Comparison of ENCODE assay signal across 21 mouse cellular contexts in genomic region chr7:74942146-74942545, GRCm38 (mm10).
DNase-seq lines count a peak whose midpoint lies in the region; ATAC-seq and TF ChIP-seq lines count a peak whose summit lies in the region.
"Had no signal": no experiment of that assay in that cellular context is flagged by ENCODE, and none has a peak within 500 bp of the region (broad histone marks: within the 10 kb centered on the region; RNA-seq: fewer than 3 reads in every experiment).

No protein-coding gene starts in this region.

- H3K9ac ChIP-seq in kidney, postnatal 0 days (ENCODE audit: low read depth, low read length), result no peak overlapping the region
- no peak overlapping the region for H3K9ac ChIP-seq in midbrain, postnatal 0 days (replicated peaks; ENCODE audit: low read length, poor library complexity, severe bottlenecking)
- H3K9ac ChIP-seq in midbrain, embryonic 11.5 days (ENCODE audit: low read length), result no peak overlapping the region
- H3K9ac ChIP-seq: forebrain, embryonic 12.5 days; heart, embryonic 13.5 days; lung, embryonic 15.5 days; stomach, embryonic 15.5 days had no signal

- H3K27me3 ChIP-seq in kidney, postnatal 0 days (ENCODE audit: insufficient read depth, low read length), result no peaks in the 10 kb centered on the region
- H3K27me3 ChIP-seq in midbrain, postnatal 0 days (ENCODE audit: insufficient read depth, low read length), result no peaks in the 10 kb centered on the region
- no peaks in the 10 kb centered on the region for H3K27me3 ChIP-seq in midbrain, embryonic 11.5 days (ENCODE audit: control insufficient read depth, insufficient read depth, low read length)
- H3K27me3 ChIP-seq: forebrain, embryonic 12.5 days; heart, embryonic 13.5 days; lung, embryonic 15.5 days; megakaryocyte, embryonic 14.5 days; stomach, embryonic 15.5 days had no signal

- H3K36me3 ChIP-seq in kidney, postnatal 0 days (ENCODE audit: insufficient read depth, low read length), result no peaks in the 10 kb centered on the region
- H3K36me3 ChIP-seq in midbrain, postnatal 0 days (ENCODE audit: insufficient read depth, low read length), result no peaks in the 10 kb centered on the region
- H3K36me3 ChIP-seq in midbrain, embryonic 11.5 days (ENCODE audit: control insufficient read depth, insufficient read depth, low read length), result no peaks in the 10 kb centered on the region
- H3K36me3 ChIP-seq: forebrain, embryonic 12.5 days; heart, embryonic 13.5 days; lung, embryonic 15.5 days; stomach, embryonic 15.5 days had no signal

- H3K9me3 ChIP-seq in kidney, postnatal 0 days (replicated peaks; ENCODE audit: low read length), result no peaks in the 10 kb centered on the region
- no peaks in the 10 kb centered on the region for H3K9me3 ChIP-seq in midbrain, postnatal 0 days (ENCODE audit: low read length)
- no peaks in the 10 kb centered on the region for H3K9me3 ChIP-seq in midbrain, embryonic 11.5 days (ENCODE audit: control insufficient read depth, low read length)
- H3K9me3 ChIP-seq: forebrain, embryonic 12.5 days; heart, embryonic 13.5 days; lung, embryonic 15.5 days; megakaryocyte, embryonic 14.5 days; stomach, embryonic 15.5 days had no signal

- no peak overlapping the region for H3K4me2 ChIP-seq in kidney, postnatal 0 days (ENCODE audit: low read length)
- H3K4me2 ChIP-seq in midbrain, postnatal 0 days (ENCODE audit: low read depth, low read length, poor library complexity, severe bottlenecking), result no peak overlapping the region
- H3K4me2 ChIP-seq in midbrain, embryonic 11.5 days, result no peak overlapping the region
- H3K4me2 ChIP-seq: forebrain, embryonic 12.5 days; heart, embryonic 13.5 days; liver, embryonic 11.5 days; lung, embryonic 15.5 days; stomach, embryonic 15.5 days had no signal

- peak; percentile 4 to 5 for DNase-seq in cerebellum, adult 18-20 months
- no peak for DNase-seq in cerebellum, postnatal 4 days (ENCODE audit: low spot score in 2 of 2)
- peak; percentile 14 for DNase-seq in kidney, postnatal 0 days (ENCODE audit: low spot score)
- no peak for DNase-seq in kidney, postnatal 36 days
- peak; percentile 66 for DNase-seq in midbrain, postnatal 0 days (ENCODE audit: low spot score)
- no peak for DNase-seq in midbrain, embryonic 11.5 days (ENCODE audit: low spot score, missing footprints)
- no peak for DNase-seq in adrenal gland, postnatal 25 days
- no peak for DNase-seq in testis, postnatal 14 days (ENCODE audit: low spot score)
- DNase-seq: adrenal gland, adult 2 months; heart, adult 11 months; heart, postnatal 36 days; kidney, adult 11 months; kidney, postnatal 25 days had no signal

- ATAC-seq in kidney, postnatal 0 days (replicated peaks; ENCODE audit: low FRiP score, low read depth), result no peak
- ATAC-seq in midbrain, postnatal 0 days (ENCODE audit: low FRiP score), result no peak
- ATAC-seq in midbrain, embryonic 11.5 days (ENCODE audit: low FRiP score), result no peak
- ATAC-seq: hindbrain, embryonic 16.5 days; midbrain, embryonic 16.5 days had no signal

- TF ChIP-seq CTCF in kidney, postnatal 0 days (IDR thresholded peaks at IDR 0.05; ENCODE audit: low read depth), result no peak
- no peak for TF ChIP-seq CTCF in midbrain, postnatal 0 days (IDR thresholded peaks at IDR 0.05)

- 44% methylated on average over 3 of the region's 3 CpGs for WGBS in kidney, postnatal 0 days
- 68% methylated on average over 3 of the region's 3 CpGs for WGBS in midbrain, postnatal 0 days
- 89% methylated on average over 3 of the region's 3 CpGs for WGBS in midbrain, embryonic 11.5 days

- no peak overlapping the region for H3K4me3 ChIP-seq in kidney, postnatal 0 days (replicated peaks; ENCODE audit: low read depth, low read length)
- H3K4me3 ChIP-seq in midbrain, postnatal 0 days (ENCODE audit: low read depth, low read length), result no peak overlapping the region
- H3K4me3 ChIP-seq in midbrain, embryonic 11.5 days (ENCODE audit: low read depth, low read length), result no peak overlapping the region
- H3K4me3 ChIP-seq: forebrain, embryonic 12.5 days; heart, embryonic 13.5 days; lung, embryonic 15.5 days; megakaryocyte, embryonic 14.5 days; stomach, embryonic 15.5 days had no signal

- no peak overlapping the region for H3K27ac ChIP-seq in kidney, postnatal 0 days
- H3K27ac ChIP-seq in midbrain, postnatal 0 days (ENCODE audit: low read depth, low read length), result no peak overlapping the region
- H3K27ac ChIP-seq in midbrain, embryonic 11.5 days (ENCODE audit: low read depth, low read length), result no peak overlapping the region
- H3K27ac ChIP-seq: forebrain, embryonic 12.5 days; heart, embryonic 13.5 days; lung, embryonic 15.5 days; stomach, embryonic 15.5 days had no signal

- no peaks in the 10 kb centered on the region for H3K4me1 ChIP-seq in kidney, postnatal 0 days (replicated peaks; ENCODE audit: insufficient read depth, low read length)
- no peaks in the 10 kb centered on the region for H3K4me1 ChIP-seq in midbrain, postnatal 0 days (ENCODE audit: insufficient read depth, low read length)
- no peaks in the 10 kb centered on the region for H3K4me1 ChIP-seq in midbrain, embryonic 11.5 days (ENCODE audit: control insufficient read depth, insufficient read depth, low read length)
- H3K4me1 ChIP-seq: forebrain, embryonic 12.5 days; heart, embryonic 13.5 days; lung, embryonic 15.5 days; stomach, embryonic 15.5 days had no signal

Comparison
In these comparisons a context has a peak if more than half of its experiments do, and no peak if none do; other contexts are left out.
1. DNase-seq: peak in cerebellum, adult 18-20 months (2 of 2), kidney, postnatal 0 days (single experiment) and midbrain, postnatal 0 days (single experiment); none in cerebellum, postnatal 4 days (0 of 2), kidney, postnatal 36 days (0 of 2), midbrain, embryonic 11.5 days (single experiment), adrenal gland, postnatal 25 days (single experiment) and testis, postnatal 14 days (single experiment).